Mouse (Mus musculus) kidney, adult 11 months (tissue): ENCODE measurements around the gene Cfap70.

Experiments
- DNase-seq: peaks from one replicate; pipeline ENCODE4 v3.0.0; 2022

The Cfap70 gene

DNA sequence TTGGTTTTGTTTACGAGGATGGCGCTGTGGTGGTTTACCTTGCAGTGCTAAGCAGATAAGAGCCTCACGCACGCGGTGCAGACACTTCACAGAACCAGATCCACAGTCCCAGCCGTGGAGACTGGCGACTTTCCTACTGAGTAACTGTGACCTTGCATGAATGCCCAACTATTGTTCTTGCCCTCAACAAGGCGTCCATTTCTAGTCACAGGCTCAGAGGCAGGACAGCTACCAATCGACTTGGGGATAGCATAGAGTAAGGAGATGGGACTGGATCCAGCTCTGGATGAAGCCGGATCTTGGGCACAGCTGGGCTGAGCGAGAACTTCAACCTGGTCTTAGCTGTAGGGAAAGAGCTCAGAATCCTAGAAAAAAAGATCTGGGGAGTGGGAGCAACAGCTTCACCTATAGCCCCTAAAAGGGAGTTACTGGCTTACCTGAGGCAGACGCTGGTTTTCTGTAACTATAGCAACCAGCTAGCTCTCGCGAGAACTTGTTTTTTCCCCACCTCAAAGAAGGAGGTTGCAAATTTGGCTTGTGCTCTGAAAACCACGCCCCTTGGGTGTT lies at the start of gene Cfap70:
TSS of gene Cfap70 (minus strand) at position 462 of the 567 bp plus-strand sequence.
- peak; percentile 79 for DNase-seq

DNA sequence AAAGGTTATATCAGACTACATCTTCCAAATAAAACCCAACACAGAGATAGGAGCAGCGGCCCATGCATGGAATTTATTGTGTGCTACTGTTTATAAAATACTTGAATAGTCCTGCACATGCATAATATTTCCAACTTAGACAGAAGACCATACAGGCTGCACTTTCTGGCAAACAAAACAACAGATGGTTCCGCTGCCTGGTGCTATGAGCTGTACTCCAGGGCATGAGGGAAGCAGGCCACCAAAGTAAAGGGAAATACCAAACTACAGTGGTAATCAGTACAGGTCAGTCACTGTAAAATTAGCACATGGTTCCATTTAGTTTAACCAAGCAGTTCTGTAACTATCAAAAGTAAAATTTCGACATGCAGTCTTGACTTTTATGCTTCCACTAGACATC lies 48.0 kb upstream of the Cfap70 start:
- DNase-seq = no peak

DNA sequence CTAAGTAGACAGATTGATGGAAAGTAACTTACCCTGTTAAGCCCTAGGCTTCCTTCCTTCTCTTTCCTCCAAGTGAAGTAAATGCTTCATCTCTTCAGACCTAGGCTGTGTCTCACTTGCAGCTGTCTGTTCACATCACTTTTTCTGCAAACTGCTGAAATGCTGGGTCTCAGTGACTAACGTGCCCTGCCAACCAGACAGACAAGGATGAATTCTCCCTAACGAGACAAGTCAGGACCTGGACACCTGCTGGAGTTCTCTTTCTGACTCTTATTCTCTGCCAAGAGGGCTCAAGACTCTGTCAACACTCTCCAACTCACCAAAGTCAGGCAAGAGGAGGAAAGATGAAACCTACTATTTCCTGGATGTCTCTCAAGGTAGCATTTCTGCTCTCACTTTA lies 44.6 kb upstream of the Cfap70 start, which contains the start of gene Mss51:
TSS of gene Mss51 (minus strand) at position 299 of the 400 bp plus-strand sequence.
- no peak for DNase-seq

DNA sequence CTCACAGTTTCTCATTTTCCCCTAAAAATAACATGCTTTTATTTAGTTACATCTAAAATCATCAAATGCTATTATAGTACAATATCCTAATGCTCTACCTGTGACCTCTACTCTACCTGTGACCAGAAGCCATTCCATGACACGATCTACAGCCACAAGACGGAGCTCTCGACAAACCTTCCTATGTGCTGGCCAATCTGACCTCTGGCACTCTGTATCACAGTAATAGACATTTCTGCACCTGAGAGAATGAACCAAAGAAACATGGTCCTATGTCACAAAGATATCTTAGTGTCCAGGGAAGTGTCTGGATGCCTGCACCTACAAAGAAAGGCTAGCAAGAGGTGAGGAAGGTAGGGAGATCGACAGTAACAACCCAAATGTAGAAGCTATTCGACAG lies 34.0 kb upstream of the Cfap70 start:
- DNase-seq = no peak

- no peak for DNase-seq
Observed at GRCm38 (mm10) chr14:20482051-20482751, 30.2 kb upstream of the Cfap70 start.

GRCm38 (mm10) chr14:20481211-20481610 lies 29.2 kb upstream of the Cfap70 start:
- peak; percentile 14 for DNase-seq

DNA sequence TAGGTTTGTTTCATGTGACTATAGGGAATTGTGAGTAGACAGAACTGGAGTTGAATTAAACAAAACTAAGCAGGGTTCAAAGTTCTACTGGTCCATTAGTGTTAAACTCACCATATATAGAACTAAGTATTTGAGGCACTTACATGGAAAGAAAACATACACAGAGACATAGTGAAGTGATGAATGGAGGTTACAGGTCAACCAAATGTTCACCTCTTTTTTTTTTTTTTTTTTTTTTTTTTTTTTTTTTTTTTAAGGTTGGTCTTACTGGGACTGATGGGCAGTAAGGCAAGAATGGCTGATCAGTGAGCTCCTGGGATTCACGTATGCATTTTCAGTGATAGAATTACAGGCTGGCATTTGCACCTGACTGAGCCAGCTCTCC lies 28.2 kb upstream of the Cfap70 start:
- no peak for DNase-seq

GRCm38 (mm10) chr14:20479291-20480194 lies 27.5 kb upstream of the Cfap70 start, which contains the start of gene Anxa7:
Gene Anxa7 (minus strand): TSS chr14:20480133.
- DNase-seq = peak; percentile 95

DNA sequence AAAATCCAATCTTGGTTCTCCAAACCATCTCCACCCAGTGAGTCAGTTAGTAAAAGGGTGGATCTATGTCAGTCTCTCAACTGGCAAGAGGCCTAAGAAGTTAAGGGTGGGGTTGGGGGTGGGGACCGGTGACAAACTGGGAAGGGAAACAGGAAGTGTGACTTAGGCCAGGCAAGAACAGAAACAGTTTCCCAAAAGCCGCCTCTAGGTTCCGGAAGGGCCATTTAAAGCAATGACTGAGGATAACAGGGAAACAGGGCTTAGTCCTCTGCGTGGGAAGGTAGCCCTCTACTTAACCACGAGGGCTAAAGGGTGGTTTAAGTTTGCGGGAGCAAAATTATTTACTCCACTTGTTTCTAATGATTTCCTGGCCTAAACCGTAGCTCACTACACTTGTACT lies 26.8 kb upstream of the Cfap70 start:
- DNase-seq = peak; percentile 47

- DNase-seq = no peak
Observed at GRCm38 (mm10) chr14:20478385-20478784, 26.4 kb upstream of the Cfap70 start.

GRCm38 (mm10) chr14:20477261-20478025 lies 25.4 kb upstream of the Cfap70 start:
- DNase-seq = no peak

- DNase-seq = no peak
Observed at GRCm38 (mm10) chr14:20460216-20460615, 8.2 kb upstream of the Cfap70 start.

DNA sequence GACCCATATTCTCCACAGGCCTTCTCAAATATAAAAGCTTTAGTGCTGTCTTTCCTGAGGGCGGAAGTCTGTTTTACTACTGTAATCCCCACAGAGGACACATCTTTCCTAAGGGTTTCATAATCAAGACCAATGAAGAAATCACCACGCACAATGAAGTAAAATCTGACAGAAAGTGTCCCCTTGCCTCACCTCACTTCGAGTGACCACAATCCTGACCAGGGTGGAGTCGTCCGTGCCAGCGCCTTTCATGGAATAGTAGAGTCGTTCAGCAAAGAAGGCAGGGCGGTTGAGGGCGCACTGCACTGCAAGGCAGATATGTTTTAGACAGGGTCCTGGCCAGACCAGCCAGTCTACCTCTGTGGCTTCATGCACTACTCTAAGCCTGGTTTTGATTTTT lies 6.4 kb upstream of the Cfap70 start:
- no peak for DNase-seq

DNA sequence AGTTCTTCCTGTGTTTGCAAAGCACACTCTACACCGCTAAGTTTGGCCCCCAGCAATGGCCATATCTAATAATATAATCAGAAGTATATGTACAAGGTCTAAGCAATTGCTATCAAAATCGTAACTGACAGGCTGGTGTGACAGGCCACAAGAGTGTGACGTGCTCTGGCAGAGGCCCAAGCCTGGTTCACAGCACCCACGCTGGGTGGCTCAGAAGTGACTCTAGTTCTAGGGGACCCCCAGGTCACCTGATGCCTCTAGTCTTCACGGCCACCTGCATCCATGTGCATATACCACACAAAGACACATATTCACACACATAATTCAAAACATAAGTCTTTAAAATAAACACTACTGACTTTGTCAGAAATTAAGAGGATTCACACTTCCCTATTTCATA lies 903 bp upstream of the Cfap70 start:
- no peak for DNase-seq

GRCm38 (mm10) chr14:20451302-20451701 lies 724 bp downstream of the Cfap70 start:
- no peak for DNase-seq

- peak; percentile 10 for DNase-seq
Observed at GRCm38 (mm10) chr14:20447209-20447608, 4.8 kb downstream of the Cfap70 start.

GRCm38 (mm10) chr14:20442252-20442651 lies 9.8 kb downstream of the Cfap70 start:
- no peak for DNase-seq

DNA sequence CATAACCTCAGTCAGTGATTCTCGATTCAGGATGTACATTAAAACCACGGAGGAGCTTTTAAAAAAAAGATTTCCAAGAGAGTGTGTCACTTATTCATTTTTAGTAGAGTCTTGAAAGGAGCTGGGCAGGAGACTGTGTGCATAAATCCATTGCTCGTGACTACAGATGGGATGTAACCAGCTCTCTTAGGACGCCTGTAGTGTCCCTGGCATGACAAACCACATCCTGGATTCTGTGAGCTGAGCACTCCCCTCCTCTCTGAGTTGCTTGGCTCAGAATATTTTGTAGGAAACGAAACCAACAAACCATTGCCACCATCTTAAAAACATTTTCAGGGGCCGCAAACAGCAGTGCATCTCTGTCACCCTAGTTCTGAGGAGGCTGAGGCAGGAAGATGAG lies 15.1 kb downstream of the Cfap70 start:
- DNase-seq = no peak

- no peak for DNase-seq
Observed at GRCm38 (mm10) chr14:20432420-20432819, 19.6 kb downstream of the Cfap70 start.

DNA sequence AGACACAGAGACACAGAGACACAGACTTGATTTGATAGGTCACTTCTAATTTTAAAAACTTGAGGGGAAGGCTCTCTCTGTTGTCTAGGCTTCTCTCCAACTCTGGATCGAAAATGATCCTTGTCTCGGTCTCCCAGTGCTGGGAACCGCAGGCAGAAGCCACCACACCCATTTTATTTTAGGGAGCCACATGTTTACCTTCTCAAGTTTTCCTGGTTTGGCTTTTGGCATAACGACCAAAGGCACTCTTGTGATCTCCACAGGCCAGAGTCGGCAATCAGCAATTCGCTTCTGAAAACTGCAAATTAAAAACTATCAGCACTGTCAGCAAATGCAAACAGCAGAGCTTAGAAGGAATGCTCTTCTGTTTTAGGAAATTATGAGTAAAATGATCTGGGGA lies 20.3 kb downstream of the Cfap70 start:
- no peak for DNase-seq

DNA sequence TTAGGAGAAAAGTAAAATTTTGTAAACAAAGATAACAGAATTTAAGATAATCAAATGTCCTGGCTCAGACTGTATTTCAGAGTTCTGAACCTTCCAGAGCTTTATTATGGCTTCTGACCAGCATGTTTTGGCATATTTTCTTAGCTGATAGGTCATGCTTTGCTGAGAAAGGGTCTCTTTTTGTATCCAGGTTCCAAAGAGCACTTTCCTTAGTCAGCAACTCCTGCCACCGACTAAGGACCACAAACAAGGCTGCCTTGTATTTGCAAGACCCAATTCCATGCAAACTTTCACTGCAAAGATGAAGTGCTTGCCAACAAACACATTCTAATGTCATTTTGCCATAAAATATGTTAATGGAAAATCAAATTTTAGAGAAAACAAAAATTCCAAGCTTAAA lies 22.2 kb downstream of the Cfap70 start:
- no peak for DNase-seq

DNA sequence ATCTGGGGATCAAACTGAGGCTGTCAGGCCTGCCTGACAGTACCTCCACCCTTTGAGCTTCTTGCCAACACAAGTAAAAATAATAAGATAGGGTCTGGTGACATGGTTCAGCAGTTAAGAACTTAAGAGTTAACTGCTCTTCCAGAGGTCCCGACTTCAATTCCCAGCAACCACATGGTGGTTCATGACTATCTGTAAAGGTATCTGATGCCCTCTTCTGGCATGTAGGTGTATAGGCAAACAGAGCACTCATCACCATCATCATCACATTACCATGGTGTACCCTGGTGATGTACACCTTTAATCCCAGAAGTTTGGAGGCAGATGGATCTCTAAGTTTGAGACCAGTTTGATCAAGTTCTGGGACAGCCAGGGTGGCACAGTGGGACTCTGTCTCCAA lies 23.4 kb downstream of the Cfap70 start:
- no peak for DNase-seq

DNA sequence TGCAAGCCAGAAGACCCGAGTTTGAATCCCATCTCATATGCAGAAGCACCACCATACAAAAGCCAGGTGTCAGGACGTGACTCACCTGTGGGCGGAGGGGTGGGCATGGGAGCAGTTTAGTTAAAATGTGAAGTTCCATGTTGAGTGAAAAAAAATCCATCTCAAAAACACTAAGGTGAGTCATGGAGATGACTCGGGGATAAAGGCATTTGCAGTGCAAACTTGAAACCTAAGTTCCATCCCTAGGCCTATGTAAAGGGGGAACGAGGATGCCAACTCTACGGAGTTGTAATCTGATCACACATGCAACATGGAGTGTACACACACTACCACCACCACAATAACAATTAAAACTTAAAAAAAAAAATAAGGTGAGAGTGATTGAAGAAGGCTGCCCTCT lies 29.0 kb downstream of the Cfap70 start:
- DNase-seq = no peak
